Mouse (Mus musculus) embryonic facial prominence, embryonic 15.5 days (tissue): ENCODE results near the gene Nradd. TPM values are rescaled to one million over a fixed set of nuclear protein-coding genes. Genes with fewer than 3 reads are reported as not detected.

Source experiments
- ATAC-seq: fragments of 200-750 bp; cut with Nextera tagmentation; 2 replicates; pipeline ENCODE4 v1.8.0; 2017; ENCODE audit warnings: low read depth, moderate TSS enrichment; ENCODE audit not compliant: insufficient number of reproducible peaks, low FRiP score, low TSS enrichment
- H3K27ac ChIP-seq: fragments of 300-500 bp; sonication (generic); replicated peaks from 2 replicates; pipeline ENCODE4 v1.5.1; 2015; ENCODE audit warnings: mild to moderate bottlenecking, inconsistent platforms
- H3K27me3 ChIP-seq: fragments of 300-500 bp; sonication (generic); 2 replicates; pipeline ENCODE4 v1.6.1; 2015; ENCODE audit warnings: inconsistent platforms
- H3K36me3 ChIP-seq: fragments of 300-500 bp; sonication (generic); 2 replicates; pipeline ENCODE4 v1.6.1; 2015; ENCODE audit warnings: mild to moderate bottlenecking, inconsistent platforms
- H3K4me1 ChIP-seq: fragments of 300-500 bp; sonication (generic); 2 replicates; pipeline ENCODE4 v1.6.1; 2015; ENCODE audit warnings: inconsistent platforms
- H3K4me2 ChIP-seq: fragments of 300-500 bp; sonication (generic); replicated peaks from 2 replicates; pipeline ENCODE4 v1.6.1; 2015; ENCODE audit warnings: mild to moderate bottlenecking, inconsistent platforms
- H3K4me3 ChIP-seq: fragments of 300-500 bp; sonication (generic); replicated peaks from 2 replicates; pipeline ENCODE4 v1.5.1; 2015; ENCODE audit warnings: mild to moderate bottlenecking, inconsistent platforms
- H3K9ac ChIP-seq: fragments of 300-500 bp; sonication (generic); 2 replicates; pipeline ENCODE4 v1.6.1; 2015; ENCODE audit warnings: inconsistent platforms
- H3K9me3 ChIP-seq: fragments of 300-500 bp; sonication (generic); replicated peaks from 2 replicates; pipeline ENCODE4 v1.6.1; 2016; ENCODE audit warnings: inconsistent platforms
- WGBS: fragments of 180-500 bp; shearing (Covaris S2); methylation state at CpG from one replicate; pipeline ENCODE4 v1.1.7; 2015; 5-methylcytosine and 5-hydroxymethylcytosine counted together
- polyA plus RNA-seq: library from polyadenylated mRNA; unstranded; fragments of >200 nt; fragmentation: Nextera tagmentation; extraction: Ambion mirVana; gene quantifications from 2 replicates; pipeline ENCODE4 v1.2.1, GENCODE M21; 2015

The Nradd gene
- polyA plus RNA-seq, 1 experiment from 2014 or later = 51.4 TPM

DNA sequence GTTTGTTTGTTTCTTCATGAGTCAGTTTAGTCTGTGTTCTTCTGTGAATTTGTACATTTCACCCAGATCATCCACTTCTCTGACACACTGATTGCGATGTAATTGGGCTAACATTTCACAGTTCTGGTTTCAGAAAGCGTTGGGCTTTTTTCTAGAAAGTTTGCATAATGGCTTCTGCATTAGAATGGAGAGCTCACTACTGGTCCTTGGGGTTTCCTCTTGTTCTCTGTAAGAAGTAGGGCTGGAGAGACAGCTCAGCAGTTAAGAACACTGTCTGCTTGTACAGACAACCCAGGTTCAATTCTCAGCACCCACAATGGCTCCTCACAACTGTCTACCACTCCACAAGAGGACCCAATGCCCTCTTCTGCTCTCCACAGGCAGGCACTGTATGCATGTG lies 36.0 kb upstream of the Nradd start:
- H3K9me3 ChIP-seq = no peaks in the 10 kb centered on the region
- H3K4me1 ChIP-seq = peaks cover 9% of the 10 kb centered on the region
- no peak overlapping the region for H3K27ac ChIP-seq
- H3K36me3 ChIP-seq = no peaks in the 10 kb centered on the region
- no peak overlapping the region for H3K4me3 ChIP-seq
- WGBS = 82% methylated on average over 2 of the region's 2 CpGs
- no peak overlapping the region for H3K9ac ChIP-seq
- ATAC-seq = no peak
- no peak overlapping the region for H3K4me2 ChIP-seq
- H3K27me3 ChIP-seq = no peaks in the 10 kb centered on the region

- WGBS = 92% methylated on average over 12 of the region's 12 CpGs
- Histone ChIP-seq H3K4me1 (peaks cover 12% of the 10 kb centered on the region), H3K27me3 (0 out of 2 replicates have a peak, but pooled peaks cover 6% of the 10 kb centered on the region), H3K36me3 (no peaks in the 10 kb centered on the region), H3K27ac (no peak overlapping the region), H3K4me2 (no peak overlapping the region), H3K4me3 (no peak overlapping the region), H3K9me3 (no peaks in the 10 kb centered on the region), H3K9ac (no peak overlapping the region)
- no peak for ATAC-seq
Observed at GRCm38 (mm10) chr9:110659521-110659920, 35.3 kb upstream of the Nradd start.

DNA sequence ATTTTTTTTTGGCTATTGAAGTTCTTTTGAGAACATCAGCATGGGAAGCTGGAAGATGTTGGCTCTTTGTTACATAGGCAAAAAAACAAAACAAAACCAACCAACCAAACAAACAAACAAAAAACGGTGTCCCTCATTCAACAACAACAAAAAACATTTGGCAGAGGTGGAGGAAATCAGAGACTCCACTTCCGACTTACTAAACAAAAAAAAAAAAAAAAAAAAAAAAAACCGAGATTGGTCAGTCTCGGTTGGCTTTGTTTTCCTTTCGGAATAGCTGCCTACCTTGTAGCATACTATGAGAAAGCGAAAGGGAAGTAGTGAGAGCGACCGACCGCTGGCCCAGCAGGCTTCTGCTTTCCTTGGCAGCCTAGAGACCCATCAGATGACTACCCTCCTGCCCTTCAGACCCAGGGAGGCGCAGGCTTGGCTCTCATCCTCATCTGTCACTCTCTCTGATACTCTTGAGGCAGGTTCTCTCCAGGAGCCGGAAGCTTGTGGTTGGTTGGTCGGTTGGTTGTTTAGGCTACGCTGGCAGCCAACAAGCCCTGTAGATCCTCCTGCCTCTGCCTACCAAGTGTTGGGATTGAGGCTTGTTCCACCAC lies 33.3 kb upstream of the Nradd start:
- H3K4me3 ChIP-seq = peak overlapping the region; percentile 81
- H3K4me1 ChIP-seq = peaks cover 32% of the 10 kb centered on the region
- no peaks in the 10 kb centered on the region for H3K9me3 ChIP-seq
- 80% methylated on average over 13 of the region's 13 CpGs for WGBS
- peaks cover 22% of the 10 kb centered on the region for H3K27me3 ChIP-seq
- ATAC-seq = no peak
- no peak overlapping the region for H3K27ac ChIP-seq
- peak overlapping the region; percentile 66 for H3K4me2 ChIP-seq
- no peak overlapping the region for H3K9ac ChIP-seq
- H3K36me3 ChIP-seq = no peaks in the 10 kb centered on the region

DNA sequence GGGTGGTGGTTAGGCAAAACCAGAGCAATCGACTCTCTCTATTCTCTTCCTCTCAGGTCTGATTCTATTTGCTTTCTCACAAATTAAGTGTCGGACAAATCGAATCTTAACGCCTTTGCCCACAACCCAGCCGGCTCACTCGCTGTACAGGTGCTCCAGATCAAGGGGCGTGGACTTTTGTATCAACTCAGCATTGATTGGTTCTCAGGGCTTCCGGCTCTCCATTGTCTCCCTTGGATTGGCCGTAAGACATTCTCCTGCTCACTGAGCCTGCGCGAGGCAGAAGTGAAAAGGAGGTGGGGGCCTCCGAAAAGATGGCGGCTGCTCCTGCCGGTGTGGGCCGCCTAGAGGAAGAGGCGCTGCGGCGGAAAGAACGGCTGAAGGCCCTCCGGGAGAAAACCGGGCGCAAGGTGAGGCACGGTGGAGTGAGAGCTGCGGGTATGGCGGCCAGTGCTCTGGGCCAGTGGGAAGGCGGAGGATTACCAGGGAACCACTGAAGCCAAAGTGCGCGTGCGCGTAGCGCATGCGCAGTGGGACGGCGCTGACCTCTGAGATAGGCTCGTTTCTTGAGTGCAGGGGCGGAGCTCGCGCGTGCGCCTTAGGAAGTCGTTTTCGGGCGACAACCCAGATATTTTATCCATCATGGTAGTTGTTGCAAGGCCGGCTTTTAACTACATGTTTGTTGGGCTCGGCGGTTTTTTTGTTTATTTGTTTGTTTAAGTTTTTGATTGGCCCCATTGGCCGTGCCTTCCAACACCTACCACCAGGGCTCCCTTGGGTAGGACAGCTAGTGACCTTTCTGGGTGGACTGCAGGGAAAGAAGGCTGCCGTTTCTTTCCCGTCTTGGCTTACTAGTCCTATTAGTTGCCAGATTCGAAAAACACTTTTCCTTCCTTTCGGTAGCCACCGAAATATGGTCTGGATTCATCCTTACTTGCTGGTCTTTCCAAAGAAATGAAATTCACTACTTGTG lies 32.3 kb upstream of the Nradd start, which contains the start of gene Ccdc12:
Gene Ccdc12 (plus strand): TSS at position 255 of the 973 bp plus-strand sequence.
- Histone ChIP-seq H3K4me1 (peaks cover 40% of the 10 kb centered on the region), H3K27ac (peak within 1 kb of the TSS; percentile 89), H3K27me3 (peaks cover 32% of the 10 kb centered on the region), H3K4me3 (peak within 1 kb of the TSS; percentile 81), H3K9me3 (no peaks in the 10 kb centered on the region), H3K36me3 (no peaks in the 10 kb centered on the region), H3K9ac (peak within 1 kb of the TSS; percentile 55), H3K4me2 (peak within 1 kb of the TSS; percentile 70)
- peak; percentile 93 for ATAC-seq
- WGBS = under 1% methylated on average over 52 of the region's 52 CpGs

- H3K9me3 ChIP-seq = no peaks in the 10 kb centered on the region
- peak overlapping the region; percentile 81 for H3K4me3 ChIP-seq
- H3K4me2 ChIP-seq = peak overlapping the region; percentile 70
- peaks cover 38% of the 10 kb centered on the region for H3K27me3 ChIP-seq
- ATAC-seq = no peak
- peak overlapping the region; percentile 89 for H3K27ac ChIP-seq
- H3K9ac ChIP-seq = no peak overlapping the region
- peaks cover 40% of the 10 kb centered on the region for H3K4me1 ChIP-seq
- no peaks in the 10 kb centered on the region for H3K36me3 ChIP-seq
- WGBS = 78% methylated on average over 10 of the region's 10 CpGs
Observed at GRCm38 (mm10) chr9:110655651-110656007, 31.4 kb upstream of the Nradd start.

DNA sequence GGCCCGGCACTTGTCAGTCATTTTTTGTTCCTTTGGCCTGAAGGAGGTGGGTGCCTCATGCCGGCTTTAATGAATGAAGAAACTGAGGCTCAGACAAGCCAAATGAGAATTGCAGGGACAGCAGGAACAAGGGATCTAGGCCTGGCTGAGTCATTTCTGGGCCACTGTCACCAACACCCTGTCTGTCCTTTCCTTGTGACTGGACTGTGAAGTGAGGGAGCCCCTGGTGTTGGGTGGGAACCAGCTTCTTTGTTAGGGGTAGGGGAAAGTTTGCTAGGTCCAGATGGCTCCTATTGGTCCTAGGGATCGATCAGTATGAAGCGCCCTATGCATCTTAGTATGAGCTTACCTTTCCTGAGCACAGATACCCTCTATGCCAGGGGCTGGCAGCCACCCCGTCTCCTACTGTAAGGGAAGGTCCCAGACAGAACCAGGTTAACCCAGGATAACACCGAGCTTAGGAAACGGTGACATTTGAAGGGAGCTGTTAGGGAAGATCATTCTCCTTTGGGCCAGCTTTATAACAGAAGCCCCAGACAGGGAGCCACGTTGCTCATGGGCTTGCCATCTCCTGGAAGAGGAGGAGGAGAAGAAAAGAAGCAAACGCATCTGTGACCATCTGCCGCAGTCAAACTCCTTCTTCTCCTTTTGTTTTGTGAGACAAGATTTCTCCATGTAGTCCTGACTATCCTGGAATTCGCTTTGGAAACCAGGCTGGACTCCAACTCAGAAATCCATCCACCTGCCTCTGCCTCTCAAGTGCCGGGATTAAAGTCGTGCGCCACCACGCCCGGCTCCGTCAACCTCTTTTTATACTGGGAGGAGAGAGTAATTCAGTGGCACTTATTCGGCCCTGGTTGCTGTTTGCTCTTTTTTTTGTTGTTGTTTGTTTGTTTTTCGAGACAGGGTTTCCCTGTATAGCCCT lies 30.7 kb upstream of the Nradd start:
- no peak for ATAC-seq
- Histone ChIP-seq H3K9ac (no peak overlapping the region), H3K4me3 (no peak overlapping the region), H3K4me1 (peaks cover 40% of the 10 kb centered on the region), H3K36me3 (no peaks in the 10 kb centered on the region), H3K27ac (peak overlapping the region; percentile 59), H3K4me2 (peak overlapping the region; percentile 98), H3K27me3 (peaks cover 41% of the 10 kb centered on the region), H3K9me3 (no peaks in the 10 kb centered on the region)
- 77% methylated on average over 19 of the region's 19 CpGs for WGBS

DNA sequence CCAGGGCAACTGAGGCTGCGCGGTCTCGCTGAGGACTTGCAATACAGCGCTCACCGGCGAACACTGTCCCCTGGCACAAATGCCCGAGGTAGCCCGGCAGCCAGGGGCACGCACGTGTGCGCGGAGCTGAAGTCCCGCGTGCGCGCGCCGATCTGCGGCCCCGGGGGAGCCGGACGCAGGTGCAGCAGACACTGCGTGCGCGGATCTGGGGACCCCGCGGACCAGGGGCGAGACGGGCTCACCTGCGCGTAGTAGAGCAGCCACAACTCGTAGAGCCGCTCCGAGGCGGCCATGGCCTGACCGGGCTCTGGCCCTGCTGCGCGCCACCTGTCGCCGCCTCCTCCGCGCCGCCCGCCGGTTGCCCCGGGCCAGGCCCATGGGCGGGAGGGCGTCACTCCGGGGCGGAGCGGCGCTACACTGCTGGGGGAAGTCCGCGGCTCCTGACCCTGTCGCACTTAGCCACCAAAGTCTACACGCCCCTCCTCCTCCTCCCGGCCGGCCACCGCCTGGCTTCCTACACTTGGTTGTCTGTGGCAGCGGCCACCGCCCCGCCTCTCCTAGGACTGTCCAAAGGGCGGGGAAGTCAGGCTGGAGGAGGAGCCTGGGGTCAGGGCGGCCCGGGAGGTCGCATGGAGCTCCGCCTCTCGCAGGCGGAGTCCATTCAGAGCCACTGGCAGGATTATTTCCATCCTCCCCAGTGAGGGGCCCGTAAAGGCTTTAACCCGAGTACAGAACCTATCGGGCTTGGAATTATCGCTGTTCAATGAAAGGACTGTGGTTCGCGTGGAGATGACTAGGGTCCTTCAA lies 29.6 kb upstream of the Nradd start, which contains the start of gene Nbeal2:
Gene Nbeal2 (minus strand): TSS at position 507 of the 807 bp plus-strand sequence.
- Histone ChIP-seq H3K4me1 (peaks cover 40% of the 10 kb centered on the region), H3K4me3 (peak within 1 kb of the TSS; percentile 65), H3K27me3 (peaks cover 41% of the 10 kb centered on the region), H3K9me3 (no peaks in the 10 kb centered on the region), H3K27ac (peak within 1 kb of the TSS; percentile 73), H3K9ac (peak within 1 kb of the TSS; percentile 24), H3K36me3 (no peaks in the 10 kb centered on the region), H3K4me2 (peak within 1 kb of the TSS; percentile 98)
- ATAC-seq = peak; percentile 82
- WGBS = under 1% methylated on average over 55 of the region's 75 CpGs

- peak overlapping the region; percentile 98 for H3K4me2 ChIP-seq
- peak overlapping the region; percentile 73 for H3K27ac ChIP-seq
- peaks cover 40% of the 10 kb centered on the region for H3K4me1 ChIP-seq
- ATAC-seq = no peak
- 18% methylated on average over 14 of the region's 14 CpGs for WGBS
- H3K27me3 ChIP-seq = peaks cover 41% of the 10 kb centered on the region
- peak overlapping the region; percentile 24 for H3K9ac ChIP-seq
- peak overlapping the region; percentile 65 for H3K4me3 ChIP-seq
- no peaks in the 10 kb centered on the region for H3K9me3 ChIP-seq
- H3K36me3 ChIP-seq = no peaks in the 10 kb centered on the region
Observed at GRCm38 (mm10) chr9:110652963-110653654, 28.9 kb upstream of the Nradd start.

GRCm38 (mm10) chr9:110651931-110652722 lies 27.9 kb upstream of the Nradd start:
- Histone ChIP-seq H3K27ac (peak overlapping the region; percentile 73), H3K9ac (no peak overlapping the region)

More at GRCm38 (mm10) chr9:110651931-110652722, 27.9 kb upstream of the Nradd start:
- whole genome bisulfite sequencing = 18% methylated on average over 13 of the region's 13 CpGs
- peak overlapping the region; percentile 65 for H3K4me3 ChIP-seq
- peaks cover 41% of the 10 kb centered on the region for H3K27me3 ChIP-seq
- H3K4me2 ChIP-seq = peak overlapping the region; percentile 98
- H3K36me3 ChIP-seq = no peaks in the 10 kb centered on the region
- peaks cover 40% of the 10 kb centered on the region for H3K4me1 ChIP-seq
- no peaks in the 10 kb centered on the region for H3K9me3 ChIP-seq
- no peak for ATAC-seq
